Mouse (Mus musculus) Muller cell, postnatal 12 days (primary cell): ENCODE data around the gene Sergef.
"Not testable (repeated sequence)": the region's sequence is repeated elsewhere in the genome, so short reads cannot be mapped to it uniquely, and the experiment has no call there.

Source experiments
- DNase-seq: peaks from one replicate; pipeline ENCODE4 v3.0.0-alpha.2; 2015; ENCODE audit errors: inconsistent ontology term

Gene Sergef

GRCm38 (mm10) chr7:46575897-46576296 lies 63.7 kb downstream of the Sergef start:
- DNase-seq, result no peak

GRCm38 (mm10) chr7:46572803-46573594 lies 66.6 kb downstream of the Sergef start:
- DNase-seq, result no peak

- DNase-seq, result not testable (repeated sequence)
Observed at GRCm38 (mm10) chr7:46569509-46569908, 70.1 kb downstream of the Sergef start.

- no peak for DNase-seq
Observed at GRCm38 (mm10) chr7:46566318-46567007, 73.1 kb downstream of the Sergef start.

GRCm38 (mm10) chr7:46565374-46565773 lies 74.2 kb downstream of the Sergef start:
- no peak for DNase-seq

GRCm38 (mm10) chr7:46563801-46564200 lies 75.8 kb downstream of the Sergef start:
- DNase-seq, result no peak

GRCm38 (mm10) chr7:46560061-46560460 lies 79.5 kb downstream of the Sergef start:
- DNase-seq, result no peak

GRCm38 (mm10) chr7:46559643-46560042 lies 80.0 kb downstream of the Sergef start:
- peak; percentile 76 for DNase-seq

- no peak for DNase-seq
Observed at GRCm38 (mm10) chr7:46559006-46559405, 80.6 kb downstream of the Sergef start.

- DNase-seq, result no peak
Observed at GRCm38 (mm10) chr7:46557996-46558395, 81.6 kb downstream of the Sergef start.

- DNase-seq, result no peak
Observed at GRCm38 (mm10) chr7:46557387-46557786, 82.2 kb downstream of the Sergef start.

GRCm38 (mm10) chr7:46556358-46557118 lies 83.1 kb downstream of the Sergef start:
- no peak for DNase-seq

- DNase-seq, result no peak
Observed at GRCm38 (mm10) chr7:46555731-46556130, 83.9 kb downstream of the Sergef start.

- DNase-seq, result no peak
Observed at GRCm38 (mm10) chr7:46554855-46555254, 84.8 kb downstream of the Sergef start.

- DNase-seq, result peak; percentile 90
Observed at GRCm38 (mm10) chr7:46554003-46554402, 85.6 kb downstream of the Sergef start.

- no peak for DNase-seq
Observed at GRCm38 (mm10) chr7:46551935-46552752, 87.5 kb downstream of the Sergef start.

- DNase-seq, result no peak
Observed at GRCm38 (mm10) chr7:46551173-46551572, 88.4 kb downstream of the Sergef start.

GRCm38 (mm10) chr7:46548124-46548523 lies 91.5 kb downstream of the Sergef start:
- no peak for DNase-seq

GRCm38 (mm10) chr7:46547642-46548041 lies 92.0 kb downstream of the Sergef start:
- no peak for DNase-seq

GRCm38 (mm10) chr7:46546539-46546938 lies 93.1 kb downstream of the Sergef start:
- DNase-seq, result no peak

- DNase-seq, result no peak
Observed at GRCm38 (mm10) chr7:46544195-46544641, 95.4 kb downstream of the Sergef start.
